Mouse (Mus musculus) fat pad, adult 2 months (tissue): Measurements from ENCODE around the gene Slc9a4.
"Not testable (repeated sequence)": the region's sequence is repeated elsewhere in the genome, so short reads cannot be mapped to it uniquely, and the experiment has no call there.

ENCODE experiments used
- DNase-seq: peaks from one replicate; pipeline ENCODE4 v3.0.0-alpha.2; 2011; ENCODE audit warnings: low read depth, low spot score; ENCODE audit errors: extremely low read depth

The Slc9a4 gene

GRCm38 (mm10) chr1:40579784-40580183 lies at the start of gene Slc9a4:
Slc9a4 (plus strand) TSS chr1:40580081.
- DNase-seq, result no peak

DNA sequence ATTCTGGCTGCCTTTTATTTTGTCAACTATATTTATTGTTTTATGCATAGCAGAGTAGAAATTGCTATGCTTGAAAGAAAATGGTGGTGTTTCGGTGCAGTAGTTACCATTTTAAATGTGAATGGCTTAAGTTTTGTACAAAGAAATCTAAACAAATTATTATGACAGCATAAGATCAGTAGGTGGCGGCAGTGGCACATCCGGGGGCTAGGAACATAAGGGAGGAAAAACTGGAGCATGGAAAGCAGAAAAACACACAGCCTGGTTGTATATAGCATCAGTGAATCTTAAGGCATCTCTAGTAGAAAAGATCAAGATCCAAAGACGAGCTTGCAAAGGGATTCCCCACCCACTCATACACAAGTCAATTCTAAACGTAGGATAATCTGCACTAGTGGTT lies 42.3 kb upstream of the Slc9a4 start:
- DNase-seq, result no peak

- DNase-seq, result no peak
Measured at GRCm38 (mm10) chr1:40544650-40545049, 35.2 kb upstream of the Slc9a4 start.

DNA sequence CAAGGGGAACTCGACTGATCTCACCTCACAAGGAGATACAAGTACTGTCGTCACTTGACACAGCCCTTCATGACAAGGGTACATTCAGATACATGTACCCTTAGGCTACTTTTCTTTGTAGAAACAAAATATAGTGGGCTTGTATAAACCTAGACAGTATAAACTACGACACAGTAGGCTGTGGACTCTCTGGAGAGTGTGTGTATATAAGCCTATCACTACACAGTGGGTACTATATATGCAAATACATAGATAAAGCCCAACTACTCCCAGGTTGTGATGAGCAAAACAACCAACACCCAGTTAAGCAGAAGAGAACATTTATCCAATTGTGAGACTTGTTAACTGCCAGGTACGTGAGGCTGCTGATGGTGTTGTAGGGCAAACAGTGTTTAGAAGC lies 33.2 kb upstream of the Slc9a4 start:
- no peak for DNase-seq

DNA sequence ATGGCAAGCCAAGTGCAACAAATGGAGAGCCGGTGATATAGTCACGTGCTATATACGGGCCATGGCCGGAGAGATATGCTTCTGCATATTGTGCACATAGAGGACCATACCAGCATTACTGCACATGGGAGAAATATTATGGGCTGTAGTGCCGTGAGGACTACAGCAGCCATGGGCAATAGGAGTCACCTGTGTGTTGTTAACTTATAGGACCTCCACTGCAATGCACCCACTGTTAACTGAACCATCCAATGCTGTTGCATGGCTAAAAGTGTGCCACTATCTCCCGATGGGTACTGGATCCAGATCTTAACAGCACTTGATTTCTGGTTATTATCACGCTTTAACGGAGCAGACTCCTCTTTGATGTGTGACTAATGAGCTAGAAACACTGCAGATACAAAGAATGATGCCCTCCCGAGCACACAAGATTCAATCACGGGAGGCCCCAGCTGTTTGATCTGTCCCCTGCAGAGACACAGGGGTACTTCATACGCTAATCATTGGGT lies 32.8 kb upstream of the Slc9a4 start:
- no peak for DNase-seq

- no peak for DNase-seq
Measured at GRCm38 (mm10) chr1:40547762-40548161, 32.1 kb upstream of the Slc9a4 start.

DNA sequence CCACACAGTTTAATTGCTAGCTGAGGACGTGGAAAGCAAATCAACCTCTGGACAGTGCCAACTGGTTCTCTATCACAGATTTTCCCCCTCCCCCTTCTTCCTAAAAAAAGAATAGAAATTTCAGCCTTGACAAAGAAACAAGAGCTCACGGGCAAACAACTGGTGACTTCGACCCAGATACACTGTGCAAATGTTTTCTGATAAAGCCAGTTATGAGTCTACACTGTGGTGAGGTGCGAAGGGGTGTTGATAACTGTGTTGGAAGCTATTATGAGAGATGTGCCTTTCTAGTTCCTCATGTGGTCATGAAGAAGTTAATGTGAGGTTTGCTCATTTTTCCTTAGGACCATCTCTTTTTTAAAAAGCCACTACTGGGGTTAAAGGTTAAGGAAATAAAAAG lies 10.5 kb upstream of the Slc9a4 start:
- no peak for DNase-seq

DNA sequence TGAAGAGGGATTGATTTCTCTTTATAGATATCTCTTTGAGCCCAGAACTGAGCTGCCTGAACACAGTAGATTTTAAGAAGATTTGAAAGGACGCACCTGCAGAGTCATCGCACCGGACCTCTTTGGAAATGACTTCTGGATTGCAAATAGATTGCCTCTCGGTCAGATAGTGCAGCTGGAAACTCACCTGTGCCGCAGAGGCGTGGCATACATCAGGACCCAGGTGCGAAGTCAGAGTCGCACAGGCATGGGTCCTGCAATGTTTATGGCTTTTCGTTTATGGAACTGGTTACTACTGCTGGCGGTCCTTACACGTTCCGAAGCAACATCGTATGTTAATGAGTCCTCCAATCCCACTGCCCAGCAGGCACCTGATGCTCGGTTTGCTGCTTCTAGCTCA lies 388 bp downstream of the Slc9a4 start:
- DNase-seq, result no peak

DNA sequence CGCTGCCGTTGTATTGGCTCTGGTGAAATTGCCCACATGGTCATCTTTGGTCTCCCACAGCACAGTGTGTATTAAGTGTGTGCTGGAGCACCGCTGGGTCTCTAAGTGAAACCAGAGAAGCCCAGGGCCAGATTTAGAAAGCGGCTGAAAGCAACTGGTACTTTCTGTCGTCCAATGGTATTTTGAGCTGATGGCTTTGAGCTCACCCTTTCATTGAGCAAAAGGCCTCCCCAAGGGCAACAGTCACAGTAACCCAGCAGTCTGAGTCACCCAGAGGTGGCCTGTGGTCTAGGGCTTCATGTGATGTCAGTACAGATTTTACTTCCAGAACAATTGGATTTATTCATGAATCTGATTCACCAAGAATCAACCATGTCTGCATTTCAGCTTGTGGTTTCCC lies 6.9 kb downstream of the Slc9a4 start:
- DNase-seq, result no peak

DNA sequence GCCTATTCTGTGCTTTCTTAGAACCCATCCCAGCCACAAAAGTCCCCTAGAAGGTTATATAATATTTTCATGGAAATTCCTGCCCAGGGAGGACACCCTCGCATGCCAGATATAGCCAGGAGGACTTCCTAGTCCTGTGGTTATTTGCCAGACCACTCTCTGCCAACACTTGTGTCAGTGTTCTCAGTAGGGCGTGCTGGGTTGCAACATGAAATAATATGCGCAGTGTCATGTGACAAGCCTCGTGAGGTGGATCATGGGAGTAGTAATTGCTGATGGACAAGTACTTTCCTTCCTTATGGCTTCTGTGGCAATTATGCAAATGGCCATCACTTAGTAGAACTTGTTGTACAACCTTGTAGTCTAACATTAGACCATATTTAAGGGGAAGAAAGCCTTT lies 11.1 kb downstream of the Slc9a4 start:
- DNase-seq, result no peak

DNA sequence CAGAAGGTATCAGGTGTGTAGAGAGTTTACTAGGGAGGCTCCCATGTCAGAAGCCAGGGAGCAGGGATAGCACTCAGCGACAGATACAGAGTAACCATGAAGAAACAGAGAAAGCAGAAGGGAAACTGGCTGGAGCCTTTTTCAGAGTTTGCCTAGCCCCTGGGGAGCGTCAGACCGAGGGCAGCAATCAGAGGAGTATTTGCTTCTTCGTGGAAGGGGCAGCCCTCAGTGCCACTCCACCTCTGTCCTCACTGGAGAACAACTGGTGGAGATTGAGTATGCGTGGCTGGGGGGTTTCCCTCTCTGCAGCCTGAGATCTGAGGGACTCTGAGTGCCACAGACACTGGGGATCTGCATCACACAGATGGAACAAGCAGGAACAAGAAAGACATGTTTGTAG lies 17.9 kb downstream of the Slc9a4 start:
- DNase-seq, result no peak

DNA sequence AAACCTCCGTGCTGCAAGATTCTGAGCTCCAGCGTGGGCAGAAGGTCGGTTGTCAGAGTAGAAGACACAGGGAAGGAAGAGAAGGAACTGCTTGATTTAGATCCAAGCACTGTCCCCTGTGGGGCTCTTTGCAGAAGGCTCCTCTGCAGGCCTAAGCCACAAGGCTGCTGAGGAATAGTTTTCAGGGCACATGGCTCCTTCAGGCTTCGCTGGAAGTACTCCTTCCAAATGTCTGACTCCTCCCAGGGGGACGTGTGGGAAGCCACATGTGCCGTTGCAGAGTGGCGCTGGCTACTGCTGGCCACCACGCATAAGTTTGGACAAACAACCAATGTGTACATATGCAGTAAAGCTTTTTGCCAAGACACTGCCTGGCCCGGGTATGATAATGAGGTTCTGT lies 19.8 kb downstream of the Slc9a4 start:
- DNase-seq, result not testable (repeated sequence)

GRCm38 (mm10) chr1:40600394-40601327 lies 20.8 kb downstream of the Slc9a4 start:
- DNase-seq, result peak; percentile 8

GRCm38 (mm10) chr1:40601461-40601860 lies 21.6 kb downstream of the Slc9a4 start:
- no peak for DNase-seq

DNA sequence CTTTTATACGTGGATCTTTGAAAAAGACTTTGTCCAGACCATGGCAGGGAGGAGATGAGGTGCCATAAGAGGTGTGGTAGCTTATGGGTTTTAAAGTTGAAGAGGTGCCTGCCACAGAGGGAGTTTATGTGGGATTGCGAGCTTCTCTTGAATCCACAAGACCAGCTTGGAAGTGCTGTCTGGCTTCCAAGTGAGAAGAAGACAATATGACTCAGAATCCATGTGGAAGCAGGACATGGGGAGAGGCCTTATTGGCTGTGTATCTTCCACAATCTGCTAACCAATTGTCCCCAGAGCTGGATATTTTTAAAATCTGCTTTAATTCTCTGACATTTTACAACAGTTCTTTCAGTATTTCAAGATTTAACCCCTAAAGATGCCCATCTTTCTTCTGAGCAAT lies 33.3 kb downstream of the Slc9a4 start:
- DNase-seq, result no peak

DNA sequence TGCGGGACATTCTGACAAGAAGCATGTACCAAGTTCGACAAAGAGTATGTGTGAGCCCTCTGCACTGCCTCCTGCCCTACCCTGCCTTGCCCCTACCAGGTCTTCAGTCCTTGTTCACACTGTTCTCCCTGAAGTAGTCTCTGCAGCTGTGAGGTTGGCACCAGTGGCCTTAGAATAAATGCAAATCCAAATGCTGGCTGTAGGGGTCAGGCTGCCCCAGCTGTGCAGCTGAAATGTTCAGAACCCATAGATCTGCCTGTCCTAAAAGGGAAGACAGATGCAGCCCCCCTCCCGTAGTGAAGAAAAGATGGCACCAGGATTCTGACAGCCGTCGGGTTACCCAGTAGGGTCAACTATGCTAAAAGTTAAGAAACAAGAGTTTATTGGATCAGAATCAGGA lies 39.2 kb downstream of the Slc9a4 start:
- DNase-seq, result no peak

DNA sequence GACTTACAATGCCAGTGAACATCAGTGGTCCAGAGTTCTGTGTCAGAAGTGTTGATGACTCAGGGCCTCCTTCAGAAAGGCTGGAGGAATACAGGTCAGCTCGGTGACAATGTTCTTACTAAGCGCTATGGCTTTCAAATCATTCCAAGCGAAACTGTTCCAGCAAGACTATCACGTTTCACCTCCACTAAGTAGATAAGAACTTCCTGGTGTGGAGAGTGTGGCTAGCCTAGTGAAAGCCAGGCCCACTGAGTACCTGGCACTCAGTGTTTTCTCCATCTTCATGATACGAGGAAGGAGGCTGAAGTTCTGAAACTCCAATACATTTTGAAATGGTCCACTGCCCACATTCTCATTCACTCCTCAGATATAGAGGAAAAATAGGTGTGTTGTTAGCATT lies 40.0 kb downstream of the Slc9a4 start:
- DNase-seq, result no peak

GRCm38 (mm10) chr1:40624954-40625353 lies 45.1 kb downstream of the Slc9a4 start:
- no peak for DNase-seq

DNA sequence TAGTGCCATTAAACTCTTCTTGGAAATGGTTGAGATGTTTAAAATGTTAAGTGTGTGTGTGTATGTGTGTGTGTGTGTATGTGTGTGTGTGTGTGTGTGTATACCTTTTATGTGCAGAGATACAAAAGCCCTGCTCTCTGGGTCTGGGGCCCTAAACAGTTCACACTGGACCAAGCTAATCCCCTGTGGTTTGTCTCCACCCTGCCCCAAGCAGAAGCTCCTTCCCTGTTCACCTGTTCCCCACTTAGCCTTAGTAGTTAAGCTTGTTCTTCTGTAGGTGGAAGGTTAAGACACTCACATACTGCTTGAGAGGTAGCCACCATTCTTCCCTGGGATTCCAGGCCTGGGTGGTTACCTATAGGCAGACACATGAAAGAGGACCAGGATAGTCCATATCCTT lies 47.1 kb downstream of the Slc9a4 start:
- no peak for DNase-seq

GRCm38 (mm10) chr1:40628443-40628842 lies 48.6 kb downstream of the Slc9a4 start:
- no peak for DNase-seq

DNA sequence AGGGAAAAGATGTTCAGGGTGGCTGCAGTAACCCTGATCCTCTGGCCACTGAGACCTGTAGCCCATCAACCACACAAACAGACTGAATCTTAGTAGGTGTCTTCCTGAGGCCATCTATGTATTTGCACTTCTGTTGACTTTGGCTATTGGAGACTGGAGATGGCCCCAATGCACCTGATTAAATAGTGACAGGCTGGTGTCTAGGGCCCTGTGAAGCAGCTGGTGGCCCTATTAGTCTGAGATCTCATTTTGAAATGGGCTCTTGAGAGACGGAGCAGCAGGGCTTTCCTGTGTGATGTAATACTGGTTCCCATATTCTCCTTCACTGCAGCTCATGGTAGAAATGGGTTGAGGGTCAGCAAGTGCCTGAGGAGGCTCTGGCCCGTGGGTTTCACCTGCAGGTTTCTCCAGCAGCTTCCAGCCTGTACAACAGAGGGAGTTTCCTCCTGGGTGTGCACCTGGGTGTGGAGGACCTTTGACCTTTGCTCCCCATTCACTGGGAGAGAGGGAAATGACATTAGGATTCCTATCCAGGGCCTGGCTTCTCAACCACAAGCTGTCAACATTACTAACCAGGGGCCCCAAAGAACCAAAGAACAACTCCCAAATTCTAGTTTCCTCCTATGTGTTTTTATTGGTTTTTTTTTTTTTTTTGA lies 52.7 kb downstream of the Slc9a4 start:
- DNase-seq, result no peak

DNA sequence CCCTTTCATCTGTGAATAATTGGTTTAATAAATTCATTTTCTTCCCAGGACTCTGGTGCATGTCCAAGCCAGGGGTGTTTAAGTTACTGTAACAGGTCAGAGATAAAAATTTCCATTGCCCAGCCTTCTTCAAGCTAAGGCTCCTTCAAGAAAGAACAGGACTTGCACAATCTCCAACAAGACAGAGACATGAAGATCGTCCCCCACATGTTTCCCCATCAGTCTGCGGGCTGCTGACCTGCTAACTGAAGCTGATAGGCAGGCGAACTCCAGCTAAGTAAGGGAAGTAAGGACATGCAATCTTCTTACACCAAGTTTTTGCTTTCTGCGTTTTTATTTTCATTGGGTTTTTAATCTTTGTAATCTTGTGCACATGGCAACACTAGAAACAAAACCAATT lies 54.7 kb downstream of the Slc9a4 start:
- no peak for DNase-seq
